Mouse (Mus musculus) testis, adult 2 months (tissue): Measurements from ENCODE around the gene Hexa.
A peak's percentile ranks its signal among the peaks of the same experiment; 100 is the strongest.

Experiments used
- CTCF ChIP-seq: fragments of 200-500 bp; IDR thresholded peaks from 2 replicates; pipeline ENCODE4 v1.5.1; 2012; ENCODE audit warnings: low read depth, mild to moderate bottlenecking, inconsistent platforms, low read length, moderate library complexity; ENCODE audit not compliant: control insufficient read depth, insufficient read depth, insufficient replicate concordance
- POLR2A ChIP-seq: fragments of 200-500 bp; IDR thresholded peaks from 2 replicates; pipeline ENCODE4 v1.6.1; 2012; ENCODE audit warnings: low read depth, mild to moderate bottlenecking, inconsistent platforms, low read length, moderate library complexity; ENCODE audit not compliant: control insufficient read depth

DNA sequence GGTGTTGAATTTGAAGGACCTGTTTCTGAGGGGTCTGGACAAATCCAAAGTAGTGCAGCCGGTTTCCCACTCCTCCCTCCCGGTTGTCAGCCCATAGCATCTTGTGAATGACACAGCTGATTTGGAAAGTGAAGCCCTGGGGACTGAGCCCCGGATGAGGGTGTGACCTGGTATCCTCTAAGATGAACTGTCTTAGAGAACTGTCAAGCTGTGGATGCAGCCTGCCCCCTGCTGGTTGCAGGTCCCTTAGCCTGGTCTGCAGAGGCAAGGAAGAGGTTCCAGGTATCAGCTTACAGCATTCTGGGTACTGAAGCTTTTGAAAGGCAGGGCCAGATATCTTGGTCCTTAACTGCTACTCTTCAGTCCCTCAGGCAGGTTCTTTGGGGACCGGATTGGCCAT is 26.3 kb downstream of the Hexa start:
- TF ChIP-seq CTCF: peak; percentile 76; the same call in 1 of the 2 replicates
- no peak for TF ChIP-seq POLR2A
